Mouse (Mus musculus): ENCODE measurements around the gene Rhoq.

GRCm38 (mm10) chr17:86962894-86963585 lies at the start of gene Rhoq:
- TF ChIP-seq CTCF (IDR thresholded peaks at IDR 0.05; ENCODE audit: borderline replicate concordance, insufficient read depth, low read depth, low read length) (no peak), POLR2A (IDR thresholded peaks at IDR 0.05; ENCODE audit: borderline replicate concordance, insufficient read depth, low read length) (no peak)

Data from cerebellum, adult 2 months (tissue).